Mouse (Mus musculus) left cerebral cortex, adult 2 months (tissue): ENCODE data around the gene Prkcd. TPM values are rescaled to one million over a fixed set of nuclear protein-coding genes. Genes with fewer than 3 reads are reported as not detected.

Experiments
- DNase-seq, 2 experiments: peaks; one replicate each; pipeline ENCODE4 v3.0.0; 2021 to 2022; ENCODE audit warnings: low spot score in 2 of 2, mixed read lengths in 1 of 2; ENCODE audit errors: extremely low spot score in 1 of 2
- H3K27ac ChIP-seq: fragments of 200-600 bp; 2 replicates; pipeline ENCODE4 v1.8.1; 2022
- H3K4me3 ChIP-seq: fragments of 200-600 bp; 2 replicates; pipeline ENCODE4 v1.8.1; 2022
- CTCF ChIP-seq: fragments of 200-600 bp; IDR thresholded peaks from 2 replicates; pipeline ENCODE4 v1.8.1; 2022; ENCODE audit warnings: antibody characterized with exemption, mild to moderate bottlenecking, moderate library complexity
- intact Hi-C: fragments of 180-260 bp; cut with DNase I; formaldehyde crosslinking; loops from one replicate; pipeline ENCODE4 v1.15.1; 2025
- total RNA-seq, 2 experiments: library from RNA; stranded (reverse); gene quantifications; 2 replicates each; pipeline ENCODE4 v1.2.3; 2021

The Prkcd gene
- total RNA-seq, 2 experiments from 2014 or later, result 10.5 to 16.1 TPM

- no peak for DNase-seq
- intact Hi-C loops, result loop anchor here (10.0 kb wide), 1 partner anchor 269 kb away; no protein-coding TSS in a partner anchor
- Histone ChIP-seq H3K27ac (no peak overlapping the region), H3K4me3 (no peak overlapping the region)
- no peak for TF ChIP-seq CTCF
These were observed 30.3 kb downstream of the Prkcd start for GRCm38 (mm10) chr14:30595576-30596313.

- no peak for DNase-seq
- no peak for TF ChIP-seq CTCF
- intact Hi-C loops, result loop anchor here (5.0 to 10.0 kb wide), 2 partner anchors 58 to 271 kb away; partner anchors contain the start of gene Rft1
- Histone ChIP-seq H3K27ac (peak overlapping the region; percentile 9; the same call in 1 of the 2 replicates), H3K4me3 (no peak overlapping the region)
These were observed 31.8 kb downstream of the Prkcd start for GRCm38 (mm10) chr14:30594092-30594695.

DNA sequence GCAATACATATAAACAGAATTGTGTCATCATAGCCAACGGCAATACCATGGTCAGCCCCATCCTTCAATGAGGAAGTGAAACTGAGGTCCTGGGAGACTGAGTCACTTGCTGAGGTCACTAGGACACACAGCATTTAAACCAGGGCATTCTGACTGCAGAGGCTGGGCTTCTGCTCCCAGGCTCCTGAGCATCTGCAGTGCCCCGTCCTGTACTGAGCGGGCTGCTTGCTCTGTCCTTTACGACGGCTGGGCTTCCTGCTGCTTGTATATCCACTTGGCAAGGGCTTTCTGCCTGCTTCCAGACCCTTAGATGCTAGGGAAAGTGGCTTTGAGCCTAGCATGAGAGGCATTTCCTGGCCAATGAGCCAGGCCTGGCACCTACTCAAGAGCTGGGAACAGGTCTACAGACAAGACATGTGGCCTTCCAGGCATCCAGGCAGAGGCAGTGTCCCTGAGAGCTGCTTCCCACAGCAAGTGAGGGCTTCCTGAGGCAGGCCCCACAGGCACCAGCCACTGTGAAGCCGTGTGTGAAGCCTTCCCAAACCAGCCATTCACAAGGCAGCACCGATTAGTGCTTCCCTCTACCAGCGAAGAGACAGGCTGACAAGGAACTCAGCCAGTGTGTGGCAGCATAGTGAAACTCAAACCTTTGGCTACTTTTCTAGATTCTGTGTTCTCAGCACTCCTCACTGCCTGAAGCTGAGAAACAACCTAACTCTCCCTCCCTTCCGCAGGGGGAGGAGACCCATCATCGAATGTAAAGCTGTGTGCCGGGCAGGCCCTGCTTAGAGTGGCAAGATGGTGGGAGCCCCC is 32.5 kb downstream of the Prkcd start:
- DNase-seq, result no peak
- H3K27ac ChIP-seq, result peak overlapping the region; percentile 55
- intact Hi-C loops, result loop anchor here (5.0 to 10.0 kb wide), 2 partner anchors 59 to 271 kb away; partner anchors contain the start of gene Rft1
- TF ChIP-seq CTCF, result peak; percentile 40
- no peak overlapping the region for H3K4me3 ChIP-seq

GRCm38 (mm10) chr14:30591417-30591816 is 34.6 kb downstream of the Prkcd start:
- peak; percentile 93 for TF ChIP-seq CTCF
- Histone ChIP-seq H3K27ac (no peak overlapping the region), H3K4me3 (no peak overlapping the region)
- DNase-seq, result peak; percentile 62 to 70
- intact Hi-C loops, result loop anchor here (1.0 to 10.0 kb wide), 3 partner anchors 61 to 273 kb away; partner anchors contain the start of gene Rft1

DNA sequence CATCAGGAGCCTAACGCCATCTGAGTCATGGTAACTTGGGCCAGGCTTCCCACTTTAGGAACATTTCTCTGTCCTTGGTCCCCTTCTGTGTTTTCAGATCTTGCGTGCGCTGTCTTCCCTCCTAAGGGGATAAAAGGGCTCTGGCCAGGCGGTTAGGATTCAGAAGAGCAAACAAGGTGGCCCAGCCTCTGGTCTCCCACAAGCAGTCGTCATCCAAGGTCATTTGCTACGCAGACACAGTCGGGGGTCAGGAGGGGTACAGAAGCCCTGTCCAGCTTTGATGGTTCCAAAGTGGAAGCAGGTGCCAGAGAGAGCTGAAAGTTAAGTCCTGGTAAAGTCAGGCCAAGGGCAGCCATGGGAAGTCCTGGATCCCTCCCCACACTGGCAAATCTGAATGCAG is 35.1 kb downstream of the Prkcd start:
- TF ChIP-seq CTCF, result no peak
- no peak overlapping the region for H3K27ac ChIP-seq
- no peak overlapping the region for H3K4me3 ChIP-seq
- intact Hi-C loops, result loop anchor here (1.0 to 10.0 kb wide), 3 partner anchors 61 to 274 kb away; partner anchors contain the start of gene Rft1
- no peak for DNase-seq

DNA sequence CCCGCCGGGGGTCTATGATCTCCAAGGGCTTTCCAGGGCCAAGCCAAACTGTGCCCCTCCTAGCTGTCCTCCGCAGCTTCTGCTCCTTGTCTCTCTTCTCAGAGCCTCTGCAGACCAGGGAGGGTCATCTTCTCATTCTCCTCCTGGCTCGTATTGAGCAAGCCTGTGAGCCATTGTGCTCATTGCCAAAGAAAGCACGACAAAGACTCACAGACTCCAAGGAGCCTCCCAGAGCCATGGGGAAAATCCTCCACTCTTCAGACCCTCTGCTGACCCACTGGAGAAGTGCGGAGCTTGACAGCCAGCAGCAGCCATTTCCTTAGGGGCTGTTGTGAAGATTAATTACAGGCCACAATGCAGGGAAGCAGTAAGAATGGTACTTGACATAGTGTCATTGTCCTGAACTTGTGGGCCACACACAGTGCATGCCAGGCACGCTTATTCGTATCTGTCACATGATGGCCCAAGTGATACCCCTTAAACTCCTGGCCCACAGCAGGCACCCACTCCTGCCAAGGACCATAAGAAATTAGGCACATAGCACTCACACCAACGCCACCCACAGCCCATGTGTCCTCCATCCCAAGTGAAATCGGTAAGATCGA is 35.9 kb downstream of the Prkcd start:
- TF ChIP-seq CTCF, result no peak
- H3K4me3 ChIP-seq, result no peak overlapping the region
- intact Hi-C loops, result loop anchor here (5.0 to 10.0 kb wide), 2 partner anchors 62 to 275 kb away; partner anchors contain the start of gene Rft1
- H3K27ac ChIP-seq, result no peak overlapping the region
- no peak for DNase-seq

DNA sequence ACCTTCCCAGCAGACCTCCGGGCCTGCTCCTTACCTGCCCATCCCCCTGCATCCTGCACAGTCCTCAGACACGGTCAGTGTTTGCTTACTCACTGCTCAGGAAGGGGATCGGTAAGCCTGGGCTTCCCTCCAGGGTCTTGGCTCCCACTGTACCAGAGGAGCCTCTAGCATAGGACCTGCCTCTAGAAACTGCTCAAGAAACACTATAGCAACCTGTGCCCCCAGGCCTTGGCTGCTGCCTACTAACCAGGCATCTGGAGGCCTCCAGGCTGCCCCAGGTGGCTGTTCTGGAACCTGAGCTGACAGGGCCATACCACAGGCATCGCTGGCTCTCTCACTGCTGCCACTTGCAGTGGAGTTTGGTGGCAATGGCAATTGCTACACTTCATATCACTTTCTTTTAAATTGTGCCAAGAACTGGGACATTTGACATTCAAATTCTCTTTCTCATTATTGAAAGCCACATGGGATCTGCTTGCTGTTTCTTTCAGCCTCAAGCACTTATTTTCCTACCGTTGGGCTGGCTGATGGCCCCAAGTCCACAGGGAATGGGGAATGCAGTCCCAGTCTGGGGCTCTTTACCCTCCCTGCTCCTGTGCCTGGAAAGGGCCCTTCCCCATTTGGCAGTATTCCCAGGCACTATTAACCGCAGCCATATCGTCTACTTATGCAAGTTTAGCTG is 39.1 kb downstream of the Prkcd start:
- TF ChIP-seq CTCF, result no peak
- no peak overlapping the region for H3K27ac ChIP-seq
- no peak for DNase-seq

DNA sequence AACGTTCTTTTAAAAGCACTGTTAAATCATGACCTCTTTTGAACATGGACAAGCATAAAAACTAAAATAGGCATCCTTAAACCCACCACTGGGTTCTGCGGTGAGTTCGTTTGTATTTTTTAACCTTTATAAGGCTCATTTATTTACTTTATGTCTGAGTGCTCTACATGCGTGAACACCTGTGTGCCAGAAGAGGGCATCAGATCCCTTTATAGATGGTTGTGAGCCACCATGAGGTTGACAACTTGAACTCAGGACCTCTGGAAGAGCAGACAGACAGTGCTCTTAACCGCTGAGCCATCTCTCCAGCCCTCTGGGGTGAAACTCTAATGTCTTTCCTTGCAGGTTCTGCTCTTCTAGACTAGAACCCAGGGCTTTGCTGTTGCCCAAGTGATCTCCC is 40.7 kb downstream of the Prkcd start:
- peak in 1 of 2 experiments; percentile 3 for DNase-seq
- no peak overlapping the region for H3K27ac ChIP-seq
- TF ChIP-seq CTCF, result peak; percentile 14
- H3K4me3 ChIP-seq, result no peak overlapping the region
- intact Hi-C loops, result no loop called here

More for the DNA sequence above, 39.1 kb downstream of the Prkcd start:
- intact Hi-C loops, result no loop called here
- H3K4me3 ChIP-seq, result no peak overlapping the region

GRCm38 (mm10) chr14:30584497-30585251 is 41.3 kb downstream of the Prkcd start:
- TF ChIP-seq CTCF, result no peak
- intact Hi-C loops, result no loop called here
- DNase-seq, result peak in 1 of 2 experiments; percentile 6
- Histone ChIP-seq H3K27ac (no peak overlapping the region), H3K4me3 (no peak overlapping the region)

DNA sequence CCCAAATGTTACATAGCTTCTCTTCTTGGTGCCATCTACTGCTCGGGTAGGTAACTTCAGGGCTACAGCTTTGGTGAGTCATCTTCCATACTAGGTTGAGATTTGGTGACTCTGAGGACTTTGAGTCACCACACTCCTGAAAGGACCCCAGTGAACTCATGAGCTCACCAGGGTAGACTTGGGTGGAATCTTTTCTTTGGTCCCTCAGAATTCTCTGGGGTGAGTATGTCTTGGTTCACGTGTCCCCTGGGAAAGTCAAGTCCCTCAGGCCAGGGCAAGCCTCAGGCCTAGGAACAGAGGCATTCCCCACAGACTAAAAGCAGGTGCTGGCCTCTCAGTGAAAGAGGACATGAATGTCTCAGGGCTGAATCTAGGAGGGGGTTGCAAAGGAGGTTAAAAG is 41.9 kb downstream of the Prkcd start:
- Histone ChIP-seq H3K27ac (no peak overlapping the region), H3K4me3 (no peak overlapping the region)
- no peak; the same call in none of the 2 replicates for TF ChIP-seq CTCF
- intact Hi-C loops, result no loop called here
- DNase-seq, result peak in 1 of 2 experiments; percentile 5
